Mouse (Mus musculus) hindbrain, embryonic 12.5 days (tissue): Measurements from ENCODE around the gene Spem1. TPM values are rescaled to one million over a fixed set of nuclear protein-coding genes. Genes with fewer than 3 reads are reported as not detected.

Experiments
- ATAC-seq: fragments of 200-750 bp; cut with Nextera tagmentation; 2 replicates; pipeline ENCODE4 v1.8.0; 2017; ENCODE audit warnings: moderate TSS enrichment; ENCODE audit not compliant: low FRiP score
- H3K27ac ChIP-seq: fragments of 300-500 bp; sonication (generic); 2 replicates; pipeline ENCODE4 v1.5.1; 2016; ENCODE audit warnings: mild to moderate bottlenecking
- H3K27me3 ChIP-seq: fragments of 300-500 bp; sonication (generic); 2 replicates; pipeline ENCODE4 v1.6.1; 2016; ENCODE audit warnings: mild to moderate bottlenecking
- H3K36me3 ChIP-seq: fragments of 300-500 bp; sonication (generic); 2 replicates; pipeline ENCODE4 v1.6.1; 2016; ENCODE audit warnings: mild to moderate bottlenecking
- H3K4me1 ChIP-seq: fragments of 300-500 bp; sonication (generic); 2 replicates; pipeline ENCODE4 v1.6.1; 2016
- H3K4me2 ChIP-seq: fragments of 300-500 bp; sonication (generic); replicated peaks from 2 replicates; pipeline ENCODE4 v1.6.1; 2016; ENCODE audit warnings: mild to moderate bottlenecking
- H3K4me3 ChIP-seq: fragments of 300-500 bp; sonication (generic); 2 replicates; pipeline ENCODE4 v1.5.1; 2016; ENCODE audit warnings: mild to moderate bottlenecking
- H3K9ac ChIP-seq: fragments of 300-500 bp; sonication (generic); 2 replicates; pipeline ENCODE4 v1.6.1; 2016; ENCODE audit warnings: mild to moderate bottlenecking, moderate library complexity
- H3K9me3 ChIP-seq: fragments of 300-500 bp; sonication (generic); replicated peaks from 2 replicates; pipeline ENCODE4 v1.6.1; 2016; ENCODE audit warnings: mild to moderate bottlenecking
- WGBS: fragments of 180-500 bp; shearing (Covaris S2); methylation state at CpG from one replicate; pipeline ENCODE4 v1.1.7; 2016; 5-methylcytosine and 5-hydroxymethylcytosine counted together
- polyA plus RNA-seq: library from polyadenylated mRNA; unstranded; fragments of >200 nt; fragmentation: Nextera tagmentation; extraction: Ambion mirVana; gene quantifications from 2 replicates; pipeline ENCODE4 v1.2.1, GENCODE M21; 2016

Spem1 gene
- polyA plus RNA-seq, 1 experiment from 2014 or later = 0.21 TPM

- peaks cover 34% of the 10 kb centered on the region for H3K4me1 ChIP-seq
- ATAC-seq = no peak
- WGBS = 92% methylated on average over 15 of the region's 15 CpGs
These were observed 27.9 kb upstream of the Spem1 start for GRCm38 (mm10) chr11:69849884-69850283.

GRCm38 (mm10) chr11:69849128-69849527, 27.1 kb upstream of the Spem1 start:
- no peaks in the 10 kb centered on the region for H3K27me3 ChIP-seq
- no peak for ATAC-seq
- H3K9ac ChIP-seq = no peak overlapping the region
- no peaks in the 10 kb centered on the region for H3K9me3 ChIP-seq
- H3K4me3 ChIP-seq = no peak overlapping the region
- H3K4me2 ChIP-seq = no peak overlapping the region
- peaks cover 46% of the 10 kb centered on the region for H3K36me3 ChIP-seq
- 94% methylated on average over 9 of the region's 9 CpGs for WGBS
- H3K4me1 ChIP-seq = peaks cover 34% of the 10 kb centered on the region
- H3K27ac ChIP-seq = no peak overlapping the region

More at GRCm38 (mm10) chr11:69849884-69850283, 27.9 kb upstream of the Spem1 start:
- H3K27me3 ChIP-seq = no peaks in the 10 kb centered on the region
- no peak overlapping the region for H3K27ac ChIP-seq
- H3K4me2 ChIP-seq = no peak overlapping the region
- no peak overlapping the region for H3K9ac ChIP-seq
- H3K4me3 ChIP-seq = no peak overlapping the region
- H3K36me3 ChIP-seq = peaks cover 46% of the 10 kb centered on the region
- H3K9me3 ChIP-seq = no peaks in the 10 kb centered on the region

GRCm38 (mm10) chr11:69848021-69848420, 26.0 kb upstream of the Spem1 start:
- no peaks in the 10 kb centered on the region for H3K27me3 ChIP-seq
- 0 out of 2 replicates have a peak overlapping the region, but pooled peaks have one; percentile 97 for H3K27ac ChIP-seq
- no peaks in the 10 kb centered on the region for H3K9me3 ChIP-seq
- ATAC-seq = no peak
- H3K4me1 ChIP-seq = peaks cover 32% of the 10 kb centered on the region
- H3K4me2 ChIP-seq = peak overlapping the region; percentile 77
- 98% methylated on average over 6 of the region's 6 CpGs for WGBS
- H3K36me3 ChIP-seq = peaks cover 46% of the 10 kb centered on the region
- peak overlapping the region; percentile 71 for H3K4me3 ChIP-seq
- no peak overlapping the region; the same call in 1 of the 2 replicates for H3K9ac ChIP-seq

GRCm38 (mm10) chr11:69846738-69847688, 25.0 kb upstream of the Spem1 start:
- Histone ChIP-seq H3K4me2 (peak overlapping the region; percentile 77), H3K9me3 (no peaks in the 10 kb centered on the region), H3K4me1 (peaks cover 29% of the 10 kb centered on the region), H3K4me3 (peak overlapping the region; percentile 71), H3K27me3 (no peaks in the 10 kb centered on the region), H3K9ac (peak overlapping the region; percentile 86), H3K27ac (peak overlapping the region; percentile 97), H3K36me3 (peaks cover 40% of the 10 kb centered on the region)
- ATAC-seq = peak; percentile 52
- 12% methylated on average over 36 of the region's 37 CpGs for WGBS

GRCm38 (mm10) chr11:69846198-69846680, 24.3 kb upstream of the Spem1 start, which contains the start of gene Plscr3:
TSS of gene Plscr3 (plus strand) at chr11:69846376.
- ATAC-seq = peak; percentile 88
- Histone ChIP-seq H3K4me3 (peak within 1 kb of the TSS; percentile 71), H3K9me3 (no peaks in the 10 kb centered on the region), H3K9ac (peak within 1 kb of the TSS; percentile 86), H3K36me3 (peaks cover 33% of the 10 kb centered on the region), H3K27me3 (no peaks in the 10 kb centered on the region), H3K27ac (peak within 1 kb of the TSS; percentile 97), H3K4me2 (peak within 1 kb of the TSS; percentile 77), H3K4me1 (peaks cover 29% of the 10 kb centered on the region)
- WGBS = under 1% methylated on average over 37 of the region's 38 CpGs

GRCm38 (mm10) chr11:69838714-69839104, 16.7 kb upstream of the Spem1 start:
- Histone ChIP-seq H3K36me3 (0 out of 2 replicates have a peak, but pooled peaks cover 2% of the 10 kb centered on the region), H3K4me2 (peak overlapping the region; percentile 97), H3K27ac (peak overlapping the region; percentile 97), H3K9ac (peak overlapping the region; percentile 73), H3K4me1 (peaks cover 35% of the 10 kb centered on the region), H3K27me3 (peaks cover 3% of the 10 kb centered on the region; the same call in 1 of the 2 replicates), H3K4me3 (peak overlapping the region; percentile 88), H3K9me3 (no peaks in the 10 kb centered on the region)
- ATAC-seq = 0 out of 2 replicates have a peak, but pooled peaks have one; percentile 1
- WGBS = 4% methylated on average over 7 of the region's 7 CpGs

- H3K4me1 ChIP-seq = peaks cover 38% of the 10 kb centered on the region
- H3K9ac ChIP-seq = peak within 1 kb of the TSS; percentile 98
- H3K4me3 ChIP-seq = peak within 1 kb of the TSS; percentile 88
- peaks cover 9% of the 10 kb centered on the region; the same call in 1 of the 2 replicates for H3K27me3 ChIP-seq
- H3K4me2 ChIP-seq = peak within 1 kb of the TSS; percentile 97
- under 1% methylated on average over 34 of the region's 34 CpGs for WGBS
- H3K36me3 ChIP-seq = peaks cover 8% of the 10 kb centered on the region; the same call in 1 of the 2 replicates
- no peaks in the 10 kb centered on the region for H3K9me3 ChIP-seq
- ATAC-seq = peak; percentile 89
- H3K27ac ChIP-seq = peak within 1 kb of the TSS; percentile 97
These were observed 16.2 kb upstream of the Spem1 start, which contains the start of gene Tmem256 for GRCm38 (mm10) chr11:69837952-69838713. TSS of gene Tmem256 (plus strand) at chr11:69838514.

GRCm38 (mm10) chr11:69837604-69837951, 15.6 kb upstream of the Spem1 start, which contains the start of gene Nlgn2:
TSS of gene Nlgn2 (minus strand) at chr11:69837784.
- under 1% methylated on average over 32 of the region's 32 CpGs for WGBS
- Histone ChIP-seq H3K9ac (peak within 1 kb of the TSS; percentile 98), H3K9me3 (no peaks in the 10 kb centered on the region), H3K4me2 (peak within 1 kb of the TSS; percentile 97), H3K27ac (peak within 1 kb of the TSS; percentile 97), H3K4me3 (peak within 1 kb of the TSS; percentile 88), H3K4me1 (peaks cover 40% of the 10 kb centered on the region), H3K36me3 (peaks cover 14% of the 10 kb centered on the region), H3K27me3 (peaks cover 12% of the 10 kb centered on the region; the same call in 1 of the 2 replicates)
- peak; percentile 68; the same call in 1 of the 2 replicates for ATAC-seq

- peaks cover 20% of the 10 kb centered on the region for H3K36me3 ChIP-seq
- H3K27me3 ChIP-seq = peaks cover 12% of the 10 kb centered on the region; the same call in 1 of the 2 replicates
- peak overlapping the region; percentile 88 for H3K4me3 ChIP-seq
- peak overlapping the region; percentile 97 for H3K27ac ChIP-seq
- ATAC-seq = peak; percentile 12
- H3K4me2 ChIP-seq = peak overlapping the region; percentile 97
- peak overlapping the region; percentile 98 for H3K9ac ChIP-seq
- H3K4me1 ChIP-seq = peaks cover 40% of the 10 kb centered on the region
- 2% methylated on average over 38 of the region's 52 CpGs for WGBS
- no peaks in the 10 kb centered on the region for H3K9me3 ChIP-seq
These were observed 15.0 kb upstream of the Spem1 start for GRCm38 (mm10) chr11:69836703-69837576.

GRCm38 (mm10) chr11:69835966-69836335, 14.0 kb upstream of the Spem1 start:
- 2% methylated on average over 4 of the region's 4 CpGs for WGBS
- peak overlapping the region; percentile 97 for H3K4me2 ChIP-seq
- H3K27ac ChIP-seq = peak overlapping the region; percentile 97
- peaks cover 12% of the 10 kb centered on the region; the same call in 1 of the 2 replicates for H3K27me3 ChIP-seq
- H3K4me3 ChIP-seq = peak overlapping the region; percentile 88
- no peak for ATAC-seq
- peak overlapping the region; percentile 98 for H3K9ac ChIP-seq
- H3K9me3 ChIP-seq = no peaks in the 10 kb centered on the region
- peaks cover 44% of the 10 kb centered on the region for H3K4me1 ChIP-seq
- H3K36me3 ChIP-seq = peaks cover 30% of the 10 kb centered on the region
